Mouse (Mus musculus) midbrain, embryonic 16.5 days (tissue): Measurements from ENCODE around the gene Gpr155. TPM values are rescaled to one million over a fixed set of nuclear protein-coding genes. Genes with fewer than 3 reads are reported as not detected.

Experiments
- ATAC-seq: fragments of 200-750 bp; cut with Nextera tagmentation; 2 replicates; pipeline ENCODE4 v1.8.0; 2017; ENCODE audit warnings: moderate TSS enrichment
- H3K27ac ChIP-seq: fragments of 300-500 bp; sonication (generic); 2 replicates; pipeline ENCODE4 v1.5.1; 2014; ENCODE audit warnings: mild to moderate bottlenecking, low read length, mixed read lengths
- H3K27me3 ChIP-seq: fragments of 300-500 bp; sonication (generic); 2 replicates; pipeline ENCODE4 v1.6.1; 2014; ENCODE audit warnings: low read depth, low read length, mixed read lengths; ENCODE audit not compliant: control insufficient read depth, insufficient read depth
- H3K36me3 ChIP-seq: fragments of 300-500 bp; sonication (generic); 2 replicates; pipeline ENCODE4 v1.6.1; 2014; ENCODE audit warnings: mild to moderate bottlenecking, low read length, moderate library complexity, mixed read lengths; ENCODE audit not compliant: control insufficient read depth, insufficient read depth
- H3K4me1 ChIP-seq: fragments of 300-500 bp; sonication (generic); 2 replicates; pipeline ENCODE4 v1.6.1; 2014; ENCODE audit warnings: mild to moderate bottlenecking, low read length, mixed read lengths; ENCODE audit not compliant: control insufficient read depth, insufficient read depth
- H3K4me2 ChIP-seq: fragments of 300-500 bp; sonication (generic); 2 replicates; pipeline ENCODE4 v1.6.1; 2014; ENCODE audit warnings: mild to moderate bottlenecking, low read length, mixed read lengths
- H3K4me3 ChIP-seq: fragments of 300-500 bp; sonication (generic); 2 replicates; pipeline ENCODE4 v1.5.1; 2014; ENCODE audit warnings: low read depth, mild to moderate bottlenecking, low read length, moderate library complexity, mixed read lengths
- H3K9ac ChIP-seq: fragments of 300-500 bp; sonication (generic); 2 replicates; pipeline ENCODE4 v1.6.1; 2014; ENCODE audit warnings: low read depth, low read length, mixed read lengths
- H3K9me3 ChIP-seq: fragments of 300-500 bp; sonication (generic); replicated peaks from 2 replicates; pipeline ENCODE4 v1.6.1; 2014; ENCODE audit warnings: mild to moderate bottlenecking, low read length, mixed read lengths; ENCODE audit not compliant: control insufficient read depth, poor library complexity, severe bottlenecking
- WGBS: fragments of 180-500 bp; shearing (Covaris S2); extraction: QIAGEN DNeasy Blood & Tissue Kit; methylation state at CpG from one replicate; pipeline ENCODE4 v1.1.7; 2014; 5-methylcytosine and 5-hydroxymethylcytosine counted together
- polyA plus RNA-seq: library from polyadenylated mRNA; unstranded; fragments of >200 nt; fragmentation: Nextera tagmentation; extraction: Ambion mirVana; gene quantifications from 2 replicates; pipeline ENCODE4 v1.2.1, GENCODE M21; 2015

Gpr155 gene
- polyA plus RNA-seq, 1 experiment from 2014 or later: 13.7 TPM

GRCm38 (mm10) chr2:73395516-73395915 lies 9.1 kb upstream of the Gpr155 start:
- no peaks in the 10 kb centered on the region for H3K9me3 ChIP-seq
- no peak overlapping the region for H3K27ac ChIP-seq
- ATAC-seq: no peak
- no peak overlapping the region for H3K4me2 ChIP-seq
- H3K27me3 ChIP-seq: no peaks in the 10 kb centered on the region
- no peak overlapping the region for H3K9ac ChIP-seq
- no peaks in the 10 kb centered on the region for H3K36me3 ChIP-seq
- no peak overlapping the region for H3K4me3 ChIP-seq
- WGBS: 87% methylated on average over 8 of the region's 8 CpGs
- no peaks in the 10 kb centered on the region for H3K4me1 ChIP-seq

DNA sequence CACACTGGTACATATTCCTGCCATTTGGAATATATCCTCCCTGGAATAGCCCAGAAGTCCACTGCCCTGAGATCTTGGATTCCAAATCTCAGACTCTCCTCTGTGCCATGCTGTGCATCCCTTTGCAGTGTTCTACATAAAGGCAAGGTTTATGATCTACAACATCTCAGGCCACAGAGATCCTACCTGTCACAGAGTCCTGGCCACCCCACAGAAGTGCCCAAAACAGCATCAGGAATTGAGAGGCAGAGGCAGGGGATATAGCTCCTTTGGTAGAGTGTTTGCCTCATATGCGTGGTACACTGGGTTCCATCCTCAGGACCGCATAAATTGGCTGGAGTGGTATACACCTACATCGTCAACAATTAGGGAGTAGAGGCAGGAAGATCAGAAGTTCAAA lies 8.1 kb upstream of the Gpr155 start:
- Histone ChIP-seq H3K4me3 (no peak overlapping the region), H3K27ac (no peak overlapping the region), H3K36me3 (no peaks in the 10 kb centered on the region), H3K27me3 (no peaks in the 10 kb centered on the region), H3K4me2 (no peak overlapping the region), H3K4me1 (no peaks in the 10 kb centered on the region), H3K9me3 (no peaks in the 10 kb centered on the region), H3K9ac (no peak overlapping the region)
- ATAC-seq: no peak
- WGBS: 91% methylated on average over 3 of the region's 3 CpGs

- H3K27ac ChIP-seq: no peak overlapping the region
- 79% methylated on average over 2 of the region's 2 CpGs for WGBS
- no peak overlapping the region for H3K9ac ChIP-seq
- peaks cover 2% of the 10 kb centered on the region; the same call in 1 of the 2 replicates for H3K4me1 ChIP-seq
- no peak for ATAC-seq
- no peak overlapping the region for H3K4me3 ChIP-seq
- no peaks in the 10 kb centered on the region for H3K36me3 ChIP-seq
- no peak overlapping the region for H3K4me2 ChIP-seq
- H3K9me3 ChIP-seq: no peaks in the 10 kb centered on the region
- H3K27me3 ChIP-seq: no peaks in the 10 kb centered on the region
These were observed 6.4 kb upstream of the Gpr155 start for GRCm38 (mm10) chr2:73392772-73393171.

DNA sequence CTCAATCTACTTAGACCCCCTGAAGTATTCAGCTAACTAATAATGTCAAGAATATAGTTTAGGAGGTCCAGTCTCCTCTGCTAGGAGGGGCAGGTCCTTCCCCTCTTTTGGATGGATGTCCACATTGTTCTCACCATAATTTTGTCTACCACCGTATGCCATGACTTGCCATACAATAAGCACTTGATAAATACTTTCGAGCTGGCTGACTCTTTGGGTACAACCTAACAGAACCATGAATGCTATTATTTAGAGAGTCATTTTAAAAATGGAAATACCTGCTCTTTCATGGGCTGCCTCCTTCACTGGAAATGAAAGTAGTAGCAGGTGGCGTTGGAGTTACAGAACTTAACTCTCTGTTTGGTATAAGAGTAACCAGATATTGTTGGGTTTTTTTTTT lies 3.6 kb upstream of the Gpr155 start:
- no peaks in the 10 kb centered on the region for H3K27me3 ChIP-seq
- H3K9ac ChIP-seq: no peak overlapping the region
- no peaks in the 10 kb centered on the region for H3K9me3 ChIP-seq
- H3K4me2 ChIP-seq: no peak overlapping the region
- no peak overlapping the region for H3K4me3 ChIP-seq
- 96% methylated on average over 3 of the region's 3 CpGs for WGBS
- no peak for ATAC-seq
- peaks cover 9% of the 10 kb centered on the region for H3K4me1 ChIP-seq
- no peaks in the 10 kb centered on the region for H3K36me3 ChIP-seq
- no peak overlapping the region for H3K27ac ChIP-seq

DNA sequence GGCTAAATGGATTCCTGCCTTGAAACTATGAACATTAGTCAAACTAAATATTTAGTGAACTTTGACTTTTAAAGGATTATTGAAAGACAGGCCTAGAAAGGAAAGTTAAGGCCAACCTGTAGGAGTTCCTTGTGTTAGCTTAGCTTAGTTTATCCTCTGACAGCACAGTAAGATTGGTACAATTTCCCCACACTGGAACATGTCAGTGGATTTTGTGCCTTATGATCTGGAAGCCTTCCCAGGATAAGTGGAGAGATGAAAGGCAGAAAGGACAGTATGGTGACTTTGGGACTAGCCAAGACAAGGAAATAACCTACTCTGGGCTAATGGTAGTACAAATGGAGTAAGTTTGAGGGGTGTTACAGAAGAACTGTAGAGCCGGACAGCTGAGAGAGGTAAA lies 1.4 kb upstream of the Gpr155 start:
- ATAC-seq: no peak
- H3K36me3 ChIP-seq: no peaks in the 10 kb centered on the region
- H3K27me3 ChIP-seq: no peaks in the 10 kb centered on the region
- WGBS: 87% methylated on average over 1 of the region's 1 CpGs
- no peaks in the 10 kb centered on the region for H3K9me3 ChIP-seq
- H3K27ac ChIP-seq: no peak overlapping the region
- no peak overlapping the region for H3K4me3 ChIP-seq
- H3K9ac ChIP-seq: no peak overlapping the region
- H3K4me1 ChIP-seq: peaks cover 9% of the 10 kb centered on the region
- no peak overlapping the region for H3K4me2 ChIP-seq

DNA sequence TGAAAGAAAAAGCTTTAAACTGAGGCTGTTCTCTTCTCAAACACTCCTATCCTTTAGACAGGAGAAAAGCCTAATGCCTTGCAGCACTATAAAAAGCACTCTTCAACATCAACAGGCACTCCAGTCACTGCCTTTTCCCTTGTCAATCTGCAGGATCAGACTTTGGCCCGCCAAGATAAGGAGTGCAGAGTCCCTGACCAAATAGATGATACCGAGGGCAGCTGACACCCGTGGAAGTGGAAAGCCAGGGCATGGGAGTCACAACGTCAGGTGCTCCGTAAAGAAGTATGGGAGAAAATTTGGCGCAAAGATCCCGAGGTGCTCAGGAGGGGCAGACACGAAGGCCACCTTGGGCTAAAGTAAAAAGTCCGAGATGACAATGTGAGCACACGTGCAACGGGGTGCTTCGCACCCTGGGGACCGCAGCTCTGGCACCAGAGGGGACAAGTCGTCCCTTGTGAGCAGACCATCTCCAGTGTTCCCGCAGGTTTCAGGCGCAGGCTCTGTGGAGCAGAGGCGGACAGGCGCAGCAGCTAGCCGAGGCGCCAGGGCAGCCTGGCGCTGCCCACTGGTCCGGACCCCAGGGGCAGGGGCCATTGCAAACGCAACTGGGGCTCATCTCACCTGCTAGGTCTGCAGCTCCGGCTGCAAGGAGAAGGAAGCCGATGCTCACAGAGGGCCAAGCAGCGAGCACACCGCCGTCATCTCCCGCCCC lies 574 bp downstream of the Gpr155 start:
- H3K27ac ChIP-seq: peak overlapping the region; percentile 77
- ATAC-seq: peak; percentile 81

GRCm38 (mm10) chr2:73385172-73385571 lies 1.2 kb downstream of the Gpr155 start:
- H3K36me3 ChIP-seq: peaks cover 2% of the 10 kb centered on the region; the same call in 1 of the 2 replicates
- H3K4me2 ChIP-seq: peak overlapping the region; percentile 91
- H3K4me1 ChIP-seq: peaks cover 9% of the 10 kb centered on the region
- H3K9me3 ChIP-seq: no peaks in the 10 kb centered on the region
- WGBS: 88% methylated on average over 4 of the region's 4 CpGs
- no peak overlapping the region for H3K27ac ChIP-seq
- peak overlapping the region; percentile 78 for H3K4me3 ChIP-seq
- H3K27me3 ChIP-seq: no peaks in the 10 kb centered on the region
- H3K9ac ChIP-seq: peak overlapping the region; percentile 85; the same call in 1 of the 2 replicates
- no peak for ATAC-seq

More for the DNA sequence above, 574 bp downstream of the Gpr155 start:
- Histone ChIP-seq H3K4me1 (peaks cover 9% of the 10 kb centered on the region), H3K4me2 (peak overlapping the region; percentile 91), H3K9ac (peak overlapping the region; percentile 85), H3K9me3 (no peaks in the 10 kb centered on the region), H3K27me3 (no peaks in the 10 kb centered on the region), H3K36me3 (peaks cover 2% of the 10 kb centered on the region; the same call in 1 of the 2 replicates), H3K4me3 (peak overlapping the region; percentile 78)
- 1% methylated on average over 29 of the region's 29 CpGs for WGBS

DNA sequence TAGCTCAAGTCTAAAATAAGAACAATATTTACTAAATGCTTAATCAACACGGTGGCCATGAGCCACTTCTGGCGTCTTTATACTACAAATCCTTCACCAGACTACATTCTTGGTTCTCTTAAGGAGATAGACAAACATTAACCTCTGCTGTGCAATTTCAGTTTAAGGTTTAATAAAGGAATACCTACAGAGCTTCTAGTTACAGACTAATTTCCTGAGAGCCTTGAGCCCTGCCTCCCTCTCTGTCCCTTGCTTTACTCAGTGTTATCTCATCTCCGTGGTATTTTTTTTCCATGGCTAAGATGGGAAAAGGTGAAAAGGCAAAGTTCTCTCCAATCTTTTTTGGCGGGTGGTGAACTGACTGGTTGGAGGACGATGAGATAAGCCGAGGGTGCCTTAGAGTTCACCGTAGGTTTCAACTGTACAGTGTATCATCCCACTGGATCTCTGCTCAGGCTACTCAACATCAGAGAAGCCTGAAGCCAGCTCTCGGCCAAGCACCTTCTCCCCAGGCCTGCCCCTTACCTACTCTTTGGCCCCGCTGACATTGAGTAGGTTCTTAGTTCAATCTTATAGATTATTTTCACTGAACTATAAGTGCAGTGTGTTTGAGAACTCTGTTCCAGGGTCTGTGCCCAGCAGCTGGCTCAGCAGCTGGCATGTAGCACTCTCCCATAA lies 5.9 kb downstream of the Gpr155 start:
- Histone ChIP-seq H3K27ac (no peak overlapping the region), H3K9me3 (no peaks in the 10 kb centered on the region), H3K4me2 (no peak overlapping the region), H3K4me1 (peaks cover 2% of the 10 kb centered on the region), H3K9ac (no peak overlapping the region), H3K36me3 (peaks cover 2% of the 10 kb centered on the region; the same call in 1 of the 2 replicates), H3K4me3 (no peak overlapping the region), H3K27me3 (no peaks in the 10 kb centered on the region)
- 85% methylated on average over 9 of the region's 9 CpGs for WGBS
- ATAC-seq: no peak

GRCm38 (mm10) chr2:73379656-73380055 lies 6.7 kb downstream of the Gpr155 start:
- no peaks in the 10 kb centered on the region for H3K27me3 ChIP-seq
- H3K4me3 ChIP-seq: no peak overlapping the region
- no peak overlapping the region for H3K9ac ChIP-seq
- H3K36me3 ChIP-seq: peaks cover 2% of the 10 kb centered on the region; the same call in 1 of the 2 replicates
- WGBS: 74% methylated on average over 5 of the region's 5 CpGs
- ATAC-seq: no peak
- H3K9me3 ChIP-seq: no peaks in the 10 kb centered on the region
- no peaks in the 10 kb centered on the region for H3K4me1 ChIP-seq
- no peak overlapping the region for H3K27ac ChIP-seq
- H3K4me2 ChIP-seq: no peak overlapping the region
